ENCODE assay signal across 8 mouse cellular contexts in genomic region chrX:142540264-142540663, GRCm38 (mm10).
DNase-seq lines count a peak whose midpoint lies in the region; ATAC-seq and TF ChIP-seq lines count a peak whose summit lies in the region.

No protein-coding gene starts in this region.

- intact Hi-C loops in left cerebral cortex, postnatal 4 days (cut with DNase I): no loop called here

- H3K9ac ChIP-seq in intestine, postnatal 0 days (ENCODE audit: low read depth, low read length): no peak overlapping the region
- no peak overlapping the region for H3K9ac ChIP-seq in stomach, embryonic 14.5 days (replicated peaks; ENCODE audit: low read depth, low read length)

- H3K27ac ChIP-seq in intestine, postnatal 0 days (ENCODE audit: low read depth, low read length): no peak overlapping the region
- H3K27ac ChIP-seq in stomach, embryonic 14.5 days (ENCODE audit: low read length): no peak overlapping the region

- peak; percentile 70 for DNase-seq in 416B (ENCODE audit: low read depth)
- peak; percentile 28 to 54 for DNase-seq in adrenal gland, adult 18-20 months (ENCODE audit: low spot score in 2 of 2)
- DNase-seq in embryo, embryonic 11 days: peak; percentile 82
- peak; percentile 91 for DNase-seq in heart, adult 11 months
- DNase-seq in left cerebral cortex, postnatal 4 days: peak; percentile 44

- no peak for ATAC-seq in intestine, postnatal 0 days
- 0 out of 2 replicates have a peak, but pooled peaks have one; percentile 43 for ATAC-seq in monocyte, adult 5-6 weeks (replicated peaks; ENCODE audit: insufficient number of reproducible peaks, low FRiP score, low TSS enrichment, poor library complexity, severe bottlenecking)
- ATAC-seq in stomach, embryonic 14.5 days (ENCODE audit: insufficient number of reproducible peaks, insufficient read depth, low FRiP score, low read depth): peak; percentile 61; the same call in 1 of the 2 replicates

- no peaks in the 10 kb centered on the region for H3K36me3 ChIP-seq in intestine, postnatal 0 days (ENCODE audit: control insufficient read depth, insufficient read depth)
- H3K36me3 ChIP-seq in stomach, embryonic 14.5 days (ENCODE audit: control insufficient read depth, insufficient read depth, low read length): no peaks in the 10 kb centered on the region

- WGBS in intestine, postnatal 0 days: 17% methylated on average over 7 of the region's 7 CpGs
- WGBS in stomach, embryonic 14.5 days: 18% methylated on average over 7 of the region's 7 CpGs

- H3K27me3 ChIP-seq in intestine, postnatal 0 days (replicated peaks; ENCODE audit: control insufficient read depth, insufficient read depth, low read length): no peaks in the 10 kb centered on the region
- H3K27me3 ChIP-seq in stomach, embryonic 14.5 days (ENCODE audit: control insufficient read depth, insufficient read depth, low read length): no peaks in the 10 kb centered on the region

- no peak overlapping the region for H3K4me3 ChIP-seq in intestine, postnatal 0 days (ENCODE audit: low read depth, low read length)
- H3K4me3 ChIP-seq in stomach, embryonic 14.5 days (ENCODE audit: low read depth, low read length): no peak overlapping the region

- H3K4me1 ChIP-seq in intestine, postnatal 0 days (replicated peaks; ENCODE audit: control insufficient read depth, insufficient read depth, low read length): no peaks in the 10 kb centered on the region
- H3K4me1 ChIP-seq in stomach, embryonic 14.5 days (ENCODE audit: control insufficient read depth, insufficient read depth, low read length): no peaks in the 10 kb centered on the region

- no peaks in the 10 kb centered on the region for H3K9me3 ChIP-seq in intestine, postnatal 0 days (ENCODE audit: control insufficient read depth)
- no peaks in the 10 kb centered on the region for H3K9me3 ChIP-seq in stomach, embryonic 14.5 days (ENCODE audit: control insufficient read depth, low read depth, low read length)

- H3K4me2 ChIP-seq in intestine, postnatal 0 days (replicated peaks; ENCODE audit: low read depth): peak overlapping the region; percentile 35; the same call in 1 of the 2 replicates
- H3K4me2 ChIP-seq in stomach, embryonic 14.5 days (replicated peaks; ENCODE audit: low read depth, low read length): no peak overlapping the region

- TF ChIP-seq CTCF in intestine, postnatal 0 days (IDR thresholded peaks at IDR 0.05; ENCODE audit: low read depth): peak; percentile 86

Comparison
In these comparisons a context has a peak if more than half of its experiments do, and no peak if none do; other contexts are left out.
1. DNase-seq: peak in every context shown above with its lines; median percentile 91 in heart, adult 11 months; 82 in embryo, embryonic 11 days; 70 in 416B; 44 in left cerebral cortex, postnatal 4 days; 41 in adrenal gland, adult 18-20 months.